13 mouse cellular contexts compared by ENCODE assay signal in the genomic region with DNA sequence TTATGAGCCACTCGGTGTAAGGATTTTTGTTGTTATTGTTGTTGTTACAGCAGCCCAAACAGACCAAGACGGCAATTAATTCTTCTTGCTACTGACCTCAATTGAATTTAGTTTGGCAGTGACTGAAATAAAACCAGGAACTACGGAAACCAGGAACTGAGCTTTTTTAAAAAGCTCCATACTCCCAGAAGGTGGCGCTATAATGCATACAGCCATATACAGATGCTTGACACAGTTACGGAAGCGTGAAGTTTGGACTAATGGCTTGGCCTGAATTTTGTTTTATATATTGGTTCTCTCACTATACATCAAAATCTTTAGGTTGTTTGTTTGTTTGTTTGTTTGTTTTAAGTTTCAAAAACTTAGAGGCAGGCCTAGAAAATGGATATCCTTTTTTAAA.
DNase-seq lines count a peak whose midpoint lies in the region; ATAC-seq and TF ChIP-seq lines count a peak whose summit lies in the region.
"Had no signal": no experiment of that assay in that cellular context is flagged by ENCODE, and none has a peak within 500 bp of the region (broad histone marks: within the 10 kb centered on the region; RNA-seq: fewer than 3 reads in every experiment).

No protein-coding gene starts in this region.

- WGBS in kidney, adult 2 months, result 45% methylated on average over 6 of the region's 6 CpGs
- WGBS in kidney, embryonic 15.5 days, result 53% methylated on average over 6 of the region's 6 CpGs
- WGBS in midbrain, postnatal 0 days, result 61% methylated on average over 6 of the region's 6 CpGs
- WGBS in midbrain, embryonic 10.5 days, result 64% methylated on average over 6 of the region's 6 CpGs

- DNase-seq in adrenal gland, postnatal 10 days, result peak; percentile 14
- no peak for DNase-seq in adrenal gland, adult 8-10 months
- peak; percentile 6 for DNase-seq in kidney, adult 2 months
- DNase-seq in midbrain, postnatal 0 days (ENCODE audit: low spot score), result peak; percentile 23
- no peak for DNase-seq in midbrain, embryonic 10.5 days (ENCODE audit: low spot score)
- DNase-seq in spleen, adult 18-20 months, result no peak
- DNase-seq in thymus, postnatal 36 days, result no peak
- DNase-seq: cerebellum, postnatal 14 days had no signal

- TF ChIP-seq CTCF in kidney, adult 2 months (conservative IDR thresholded peaks at IDR 0.05; ENCODE audit: insufficient read depth, insufficient read length, low read depth, low read length), result no peak
- peak; percentile 50 for TF ChIP-seq CTCF in midbrain, postnatal 0 days (IDR thresholded peaks at IDR 0.05)

- no peak for ATAC-seq in kidney, embryonic 15.5 days (replicated peaks; ENCODE audit: low FRiP score)
- ATAC-seq in midbrain, postnatal 0 days (ENCODE audit: low FRiP score), result no peak
- ATAC-seq: activated CD4-positive, CD25-positive, alpha-beta regulatory T cell, adult 4 months; forebrain, embryonic 15.5 days had no signal

- no peaks in the 10 kb centered on the region for H3K4me1 ChIP-seq in kidney, adult 2 months (ENCODE audit: control insufficient read depth, insufficient read depth, low read length)
- no peaks in the 10 kb centered on the region for H3K4me1 ChIP-seq in kidney, embryonic 15.5 days
- H3K4me1 ChIP-seq in midbrain, postnatal 0 days (ENCODE audit: insufficient read depth, low read length), result no peaks in the 10 kb centered on the region
- H3K4me1 ChIP-seq in midbrain, embryonic 10.5 days, result no peaks in the 10 kb centered on the region
- H3K4me1 ChIP-seq: forebrain, embryonic 15.5 days; limb, embryonic 13.5 days had no signal

- no peaks in the 10 kb centered on the region for H3K27me3 ChIP-seq in kidney, adult 2 months (replicated peaks; ENCODE audit: control insufficient read depth, insufficient read depth, low read length)
- H3K27me3 ChIP-seq in kidney, embryonic 15.5 days, result no peaks in the 10 kb centered on the region
- no peaks in the 10 kb centered on the region for H3K27me3 ChIP-seq in midbrain, postnatal 0 days (ENCODE audit: insufficient read depth, low read length)
- no peaks in the 10 kb centered on the region for H3K27me3 ChIP-seq in midbrain, embryonic 10.5 days (ENCODE audit: low read depth, poor library complexity, severe bottlenecking)
- H3K27me3 ChIP-seq: forebrain, embryonic 15.5 days; heart, embryonic 15.5 days; limb, embryonic 13.5 days had no signal

- TF ChIP-seq POLR2A in kidney, adult 2 months (IDR thresholded peaks at IDR 0.05; ENCODE audit: low read depth, low read length), result no peak

- no peak overlapping the region for H3K4me2 ChIP-seq in kidney, embryonic 15.5 days
- H3K4me2 ChIP-seq in midbrain, postnatal 0 days (ENCODE audit: low read depth, low read length, poor library complexity, severe bottlenecking), result no peak overlapping the region
- H3K4me2 ChIP-seq: forebrain, embryonic 15.5 days; heart, embryonic 15.5 days; limb, embryonic 13.5 days had no signal

- H3K9me3 ChIP-seq in kidney, embryonic 15.5 days (replicated peaks), result no peaks in the 10 kb centered on the region
- H3K9me3 ChIP-seq in midbrain, postnatal 0 days (ENCODE audit: low read length), result no peaks in the 10 kb centered on the region
- no peaks in the 10 kb centered on the region for H3K9me3 ChIP-seq in midbrain, embryonic 10.5 days (replicated peaks)
- H3K9me3 ChIP-seq: forebrain, embryonic 15.5 days; heart, embryonic 15.5 days; limb, embryonic 13.5 days had no signal

- H3K36me3 ChIP-seq in kidney, adult 2 months (ENCODE audit: control insufficient read depth, insufficient read depth, low read length), result no peaks in the 10 kb centered on the region
- H3K36me3 ChIP-seq in kidney, embryonic 15.5 days, result no peaks in the 10 kb centered on the region
- H3K36me3 ChIP-seq in midbrain, postnatal 0 days (ENCODE audit: insufficient read depth, low read length), result no peaks in the 10 kb centered on the region
- H3K36me3 ChIP-seq in midbrain, embryonic 10.5 days, result no peaks in the 10 kb centered on the region
- H3K36me3 ChIP-seq: forebrain, embryonic 15.5 days; heart, embryonic 15.5 days; limb, embryonic 13.5 days had no signal

- H3K9ac ChIP-seq in kidney, embryonic 15.5 days, result no peak overlapping the region
- no peak overlapping the region for H3K9ac ChIP-seq in midbrain, postnatal 0 days (replicated peaks; ENCODE audit: low read length, poor library complexity, severe bottlenecking)
- H3K9ac ChIP-seq: forebrain, embryonic 15.5 days; heart, embryonic 15.5 days; limb, embryonic 13.5 days had no signal

- H3K4me3 ChIP-seq in kidney, adult 2 months (ENCODE audit: insufficient read depth, low read depth, low read length), result no peak overlapping the region
- no peak overlapping the region for H3K4me3 ChIP-seq in kidney, embryonic 15.5 days (replicated peaks)
- H3K4me3 ChIP-seq in midbrain, postnatal 0 days (ENCODE audit: low read depth, low read length), result no peak overlapping the region
- no peak overlapping the region for H3K4me3 ChIP-seq in midbrain, embryonic 10.5 days
- H3K4me3 ChIP-seq: forebrain, embryonic 15.5 days; heart, embryonic 15.5 days; limb, embryonic 13.5 days had no signal

- H3K27ac ChIP-seq in kidney, adult 2 months (ENCODE audit: insufficient read depth, low read depth, low read length), result no peak overlapping the region
- no peak overlapping the region for H3K27ac ChIP-seq in kidney, embryonic 15.5 days
- H3K27ac ChIP-seq in midbrain, postnatal 0 days (ENCODE audit: low read depth, low read length), result no peak overlapping the region
- H3K27ac ChIP-seq in midbrain, embryonic 10.5 days (replicated peaks), result no peak overlapping the region
- H3K27ac ChIP-seq: forebrain, embryonic 15.5 days; heart, embryonic 15.5 days; limb, embryonic 13.5 days had no signal

Comparison
In these comparisons a context has a peak if more than half of its experiments do, and no peak if none do; other contexts are left out.
1. DNase-seq: peak in adrenal gland, postnatal 10 days (single experiment), kidney, adult 2 months (single experiment) and midbrain, postnatal 0 days (single experiment); none in adrenal gland, adult 8-10 months (single experiment), midbrain, embryonic 10.5 days (single experiment), spleen, adult 18-20 months (0 of 2) and thymus, postnatal 36 days (0 of 2).